Mouse (Mus musculus): ENCODE data around the gene Trim44.
A peak's percentile ranks its signal among the peaks of the same experiment; 100 is the strongest.

Gene Trim44

DNA sequence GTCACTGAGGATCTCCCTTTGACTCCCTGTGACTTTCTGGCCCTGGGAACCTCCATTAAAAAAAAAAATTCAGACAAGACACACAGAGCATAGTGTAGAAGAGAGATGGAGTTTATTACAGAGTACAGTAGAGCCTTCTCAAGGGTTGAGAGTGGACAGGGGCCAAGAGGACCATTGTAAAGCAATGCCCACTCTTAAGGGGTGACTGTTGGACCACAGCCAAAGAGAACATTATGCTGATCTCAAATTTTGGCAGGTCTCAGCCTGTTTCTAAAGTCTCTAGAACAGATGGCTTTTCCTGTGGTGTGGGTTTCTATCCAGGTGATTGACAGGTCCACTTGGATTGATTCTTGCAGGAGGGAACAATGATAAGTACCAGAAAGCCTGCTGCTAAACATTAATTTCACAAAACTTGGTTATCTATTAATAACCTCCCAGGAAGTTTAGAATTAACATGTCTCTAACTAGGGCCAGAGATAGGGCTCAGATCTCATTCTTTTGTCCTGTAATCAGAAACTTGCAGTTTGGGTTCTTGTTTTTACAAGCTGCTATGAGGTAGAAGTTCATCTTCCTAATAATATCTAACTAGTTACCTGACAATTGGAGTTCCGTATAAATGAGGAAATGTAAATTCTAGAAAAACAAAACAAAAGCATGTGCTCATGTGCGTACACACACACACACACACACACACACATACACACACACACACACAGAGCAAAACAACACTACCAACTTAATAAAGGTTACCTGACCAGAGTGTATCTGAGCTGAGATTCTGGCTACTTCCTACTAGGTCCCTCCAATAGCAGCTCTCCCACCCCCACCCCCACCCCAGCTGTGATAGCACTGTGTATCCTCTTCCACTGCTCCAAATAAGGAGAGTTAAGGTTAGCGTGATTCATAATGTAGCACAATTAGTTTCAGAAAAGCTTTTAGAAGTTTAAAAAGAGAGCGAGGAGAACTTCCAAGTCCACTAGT lies 1.0 kb downstream of the Trim44 start:
- DNase-seq (ENCODE audit: low spot score in 2 of 2), result no peak

DNA sequence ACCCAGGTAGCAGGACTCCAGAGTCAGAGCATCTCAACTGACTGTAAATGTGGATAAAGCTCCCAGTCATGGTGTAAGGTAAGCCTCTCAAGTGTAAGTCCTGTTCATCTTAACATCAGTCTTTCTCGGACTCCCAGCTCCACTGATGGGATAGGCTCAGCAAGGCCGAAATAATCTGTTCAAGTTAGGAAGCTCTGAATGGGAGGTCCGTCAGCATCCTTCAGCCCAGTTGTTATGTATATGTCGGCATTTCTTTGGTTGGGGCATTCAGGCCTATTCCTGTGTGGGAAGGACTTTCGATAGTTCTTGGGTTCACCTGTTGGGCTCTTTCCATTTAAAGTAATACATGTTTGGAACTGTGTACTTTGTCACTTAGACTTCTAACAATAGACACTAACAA lies 3.6 kb downstream of the Trim44 start:
- no peak for DNase-seq (ENCODE audit: low spot score in 2 of 2)

DNA sequence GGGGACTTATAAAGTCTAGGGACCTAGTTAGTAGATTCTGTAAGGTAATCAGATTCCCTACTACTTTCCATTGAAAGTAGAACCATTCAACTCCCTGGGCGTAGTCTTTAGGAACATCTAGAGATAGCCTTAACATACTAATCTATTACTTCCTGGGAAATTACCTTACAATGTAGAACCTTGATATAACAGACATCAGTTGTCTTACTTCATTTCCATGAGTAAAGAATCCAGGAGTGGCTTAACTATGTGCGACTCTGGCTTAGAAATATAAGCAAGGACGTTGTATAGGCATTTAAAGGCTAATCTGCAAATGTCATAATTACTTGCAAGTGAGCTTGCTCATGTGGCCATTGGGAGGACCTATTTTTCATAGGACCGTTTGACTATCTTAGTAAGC lies 4.3 kb downstream of the Trim44 start:
- no peak for DNase-seq (ENCODE audit: low spot score in 2 of 2)

DNA sequence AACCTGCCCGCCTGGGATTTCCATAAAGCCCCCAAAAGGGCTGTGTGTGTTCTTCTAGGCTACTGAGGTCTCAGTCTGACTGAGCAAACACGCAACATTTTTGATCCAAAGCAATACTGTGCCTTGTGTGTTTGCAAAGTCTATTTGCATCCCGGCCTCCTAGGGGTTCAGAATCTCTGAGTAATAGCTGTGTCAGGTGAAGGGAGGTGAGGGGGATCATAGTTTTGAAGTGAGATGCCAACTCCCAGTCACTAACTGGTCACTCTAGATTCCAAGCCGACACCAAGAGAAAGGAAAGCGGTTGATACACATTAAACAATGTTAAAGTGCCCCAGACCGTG lies 6.3 kb downstream of the Trim44 start:
- no peak for DNase-seq (ENCODE audit: low spot score in 2 of 2)

GRCm38 (mm10) chr2:102400605-102401351 lies 6.8 kb downstream of the Trim44 start:
- peak; percentile 86 to 94 for DNase-seq (ENCODE audit: low spot score in 2 of 2)

- peak in 1 of 2 experiments; percentile 12 for DNase-seq (ENCODE audit: low spot score in 2 of 2)
These were observed 7.6 kb downstream of the Trim44 start for GRCm38 (mm10) chr2:102399864-102400604.

DNA sequence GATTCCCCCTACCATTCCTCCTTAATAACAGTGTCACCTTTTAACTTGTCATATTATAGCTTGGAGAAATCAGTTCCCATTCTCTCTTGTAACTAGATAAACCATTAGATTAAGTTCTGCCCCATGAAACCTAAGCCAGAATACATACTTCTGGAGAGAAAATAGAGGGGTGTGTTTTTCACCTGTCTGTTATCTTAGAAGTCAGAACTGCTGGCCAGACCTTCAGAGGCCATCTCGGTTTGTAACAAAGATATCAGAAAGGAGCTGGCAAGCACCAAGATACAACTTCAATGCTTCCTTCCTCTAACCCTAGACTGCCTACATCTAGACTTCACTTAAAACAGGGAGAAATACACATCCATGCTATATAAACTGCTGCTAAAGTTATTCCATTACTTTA lies 11.1 kb downstream of the Trim44 start:
- no peak for DNase-seq (ENCODE audit: low spot score in 2 of 2)

DNA sequence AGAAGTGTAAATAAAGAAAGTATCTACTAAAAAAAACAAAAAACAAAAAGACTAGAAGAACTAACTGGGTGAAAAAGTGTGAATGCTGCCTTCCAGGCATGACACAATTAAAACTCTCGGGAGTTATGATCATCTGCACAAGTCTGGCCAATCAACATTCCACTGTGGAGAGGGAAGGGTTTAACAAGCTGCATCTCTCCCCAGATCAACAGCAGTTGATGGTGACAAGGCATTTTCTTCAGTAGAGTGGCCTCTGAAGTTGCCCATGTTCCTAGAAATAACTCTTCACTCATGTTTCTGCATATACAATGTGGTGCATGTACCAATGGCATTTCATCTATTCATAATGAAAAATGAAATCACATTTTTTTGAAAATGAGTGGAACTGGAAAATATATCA lies 14.2 kb downstream of the Trim44 start:
- DNase-seq (ENCODE audit: low spot score in 2 of 2), result no peak

- DNase-seq (ENCODE audit: low spot score in 2 of 2), result no peak
These were observed 22.2 kb downstream of the Trim44 start for GRCm38 (mm10) chr2:102385328-102385902.

- DNase-seq (ENCODE audit: low spot score in 2 of 2), result no peak
These were observed 23.1 kb downstream of the Trim44 start for GRCm38 (mm10) chr2:102384496-102384895.

GRCm38 (mm10) chr2:102384057-102384456 lies 23.6 kb downstream of the Trim44 start:
- no peak for DNase-seq (ENCODE audit: low spot score in 2 of 2)

- DNase-seq (ENCODE audit: low spot score in 2 of 2), result no peak
These were observed 24.4 kb downstream of the Trim44 start for GRCm38 (mm10) chr2:102383069-102383834.

DNA sequence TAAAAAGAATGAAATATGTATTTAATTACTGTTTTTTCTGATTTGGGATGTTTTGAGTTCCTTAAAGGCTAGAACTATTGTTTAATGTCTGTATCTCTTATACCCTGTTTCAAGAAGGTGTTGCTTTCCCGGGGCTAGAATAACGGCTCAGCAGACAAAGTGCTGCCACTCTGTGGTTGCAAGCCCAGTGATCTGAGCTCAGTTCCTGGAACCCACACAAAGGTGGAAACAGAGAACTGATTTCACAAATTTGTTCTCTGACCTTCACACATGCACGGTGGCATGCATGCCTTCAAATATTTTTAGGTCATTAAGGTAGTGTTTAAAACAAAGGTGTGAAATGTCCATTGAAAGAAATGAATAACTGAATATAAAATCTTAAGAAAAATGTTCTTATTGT lies 25.1 kb downstream of the Trim44 start:
- no peak for DNase-seq (ENCODE audit: low spot score in 2 of 2)

GRCm38 (mm10) chr2:102380581-102380980 lies 27.0 kb downstream of the Trim44 start:
- DNase-seq (ENCODE audit: low spot score in 2 of 2), result no peak

DNA sequence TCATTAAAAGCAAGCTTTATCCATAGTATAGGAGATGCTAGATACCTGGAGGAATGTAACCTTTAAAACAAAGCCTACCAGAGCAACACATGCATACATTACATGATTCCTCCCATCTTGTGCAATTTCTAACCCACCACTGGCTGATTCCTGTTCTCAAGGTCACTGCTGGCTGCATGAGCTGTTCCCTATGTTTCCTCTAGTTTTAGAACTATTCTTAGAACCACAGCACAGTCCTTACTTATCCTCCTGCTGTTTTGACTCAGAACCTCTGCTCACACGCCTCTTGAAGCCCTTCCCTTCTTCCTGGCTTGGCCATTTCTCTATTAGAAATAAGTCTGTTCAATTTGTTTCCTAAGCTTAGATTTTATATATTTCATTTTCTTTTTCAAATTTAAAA lies 28.7 kb downstream of the Trim44 start:
- DNase-seq (ENCODE audit: low spot score in 2 of 2), result no peak

- DNase-seq (ENCODE audit: low spot score in 2 of 2), result no peak
These were observed 29.2 kb downstream of the Trim44 start for GRCm38 (mm10) chr2:102378381-102378780.

DNA sequence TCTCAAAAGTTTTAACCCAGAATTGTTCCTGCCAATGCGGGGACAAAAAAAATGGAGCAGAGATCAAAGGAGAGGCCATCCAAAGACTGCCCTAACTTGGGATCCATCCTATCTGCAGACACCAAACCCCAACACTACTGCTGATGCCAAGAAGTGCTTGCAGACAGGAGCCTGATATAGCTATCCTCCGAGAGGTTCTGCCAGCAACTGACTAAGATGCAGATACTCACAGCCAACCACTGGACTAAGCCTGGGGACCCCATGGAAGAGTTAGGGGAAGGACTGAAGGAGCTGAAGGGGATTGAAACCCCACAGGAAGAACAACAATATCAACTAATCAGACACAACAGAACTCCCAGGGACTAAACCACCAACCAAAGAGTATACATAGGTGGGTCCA lies 30.3 kb downstream of the Trim44 start:
- DNase-seq (ENCODE audit: low spot score in 2 of 2), result no peak

GRCm38 (mm10) chr2:102373406-102374105 lies 34.1 kb downstream of the Trim44 start:
- DNase-seq (ENCODE audit: low spot score in 2 of 2), result no peak

DNA sequence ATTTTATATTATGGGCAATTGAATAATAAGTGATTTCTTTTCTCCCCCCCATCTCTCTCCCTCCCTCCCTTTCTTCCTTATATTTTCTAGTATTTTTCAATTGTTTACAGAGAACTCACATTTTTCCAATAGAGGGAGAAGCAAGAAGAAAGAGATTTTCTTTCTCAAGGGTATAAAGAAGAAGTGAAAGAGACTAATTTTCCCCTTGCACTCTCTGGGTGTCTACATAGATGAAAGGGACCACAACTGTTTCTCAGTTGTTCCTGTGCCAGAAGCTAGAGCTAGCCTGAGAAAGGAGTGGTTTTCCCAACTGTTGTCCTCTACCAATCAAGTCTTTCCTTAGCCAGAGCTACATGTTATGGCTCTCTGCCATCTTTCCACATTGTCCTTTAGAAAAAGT lies 34.9 kb downstream of the Trim44 start:
- DNase-seq (ENCODE audit: low spot score in 2 of 2), result no peak

DNA sequence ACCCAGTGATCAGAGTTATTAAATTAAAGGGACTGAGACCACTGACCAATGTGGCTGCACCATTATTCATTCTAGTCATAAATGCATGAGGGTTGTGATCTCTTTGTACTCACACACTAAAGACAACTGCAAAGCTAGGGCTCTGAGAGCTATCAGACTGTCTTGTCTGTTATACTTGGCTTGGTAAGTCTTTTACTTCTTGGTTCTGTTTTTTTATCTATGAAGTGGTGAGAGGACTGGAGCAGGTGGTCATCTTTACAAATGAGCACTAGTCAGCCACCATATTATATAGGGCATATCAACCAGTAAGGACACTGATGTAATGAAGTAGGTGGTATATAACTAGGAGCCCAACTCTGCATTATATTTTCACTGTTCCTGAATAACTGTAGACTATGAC lies 36.3 kb downstream of the Trim44 start:
- no peak for DNase-seq (ENCODE audit: low spot score in 2 of 2)
